Mouse (Mus musculus): ENCODE results near the gene Abr.
A peak's percentile ranks its signal among the peaks of the same experiment; 100 is the strongest.

Gene Abr

DNA sequence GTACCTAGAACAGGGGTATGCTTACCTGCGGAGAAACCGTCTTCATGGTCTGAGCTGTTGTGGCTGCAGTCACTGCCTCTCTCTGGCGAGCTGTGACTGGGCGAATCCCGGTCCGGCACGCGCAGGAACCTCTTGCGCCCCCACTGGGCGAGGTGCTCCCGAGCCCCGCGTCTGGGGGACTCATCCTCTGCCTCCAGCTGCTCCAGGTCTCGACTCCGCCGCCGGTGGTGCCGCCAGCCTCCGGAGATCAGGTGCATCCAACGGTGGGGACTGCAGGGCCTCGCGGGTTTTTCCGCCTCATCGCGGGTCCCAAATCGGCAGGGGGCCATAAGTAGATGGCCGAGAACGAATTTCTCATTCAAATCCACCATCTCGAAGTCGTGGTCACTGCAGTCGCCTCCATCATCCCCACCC is at the start of gene Abr:
Gene Abr (minus strand): TSS at position 163 of the 414 bp plus-strand sequence.
- DNase-seq (ENCODE audit: low read depth) = no peak

DNA sequence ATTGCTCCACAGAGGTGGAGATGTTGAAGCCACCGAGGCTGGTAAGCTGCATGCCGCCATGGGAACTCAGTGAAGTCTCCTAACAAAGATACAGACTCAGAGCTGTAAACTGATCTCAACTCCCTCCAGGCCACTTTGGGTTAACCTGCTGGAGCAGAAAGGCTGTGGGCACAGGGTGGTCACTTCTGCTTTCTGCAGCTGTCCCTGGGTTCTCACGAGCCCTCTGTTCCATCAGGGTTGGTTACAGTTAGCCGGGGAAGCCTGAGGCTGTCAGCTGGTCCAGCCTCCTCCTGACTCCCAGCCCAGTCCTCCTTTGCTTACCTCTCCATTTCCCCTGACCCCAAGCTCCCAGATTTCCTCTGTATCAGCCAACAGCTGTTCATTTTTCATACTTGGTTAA is 45.7 kb upstream of the Abr start:
- no peak for DNase-seq (ENCODE audit: low read depth)

DNA sequence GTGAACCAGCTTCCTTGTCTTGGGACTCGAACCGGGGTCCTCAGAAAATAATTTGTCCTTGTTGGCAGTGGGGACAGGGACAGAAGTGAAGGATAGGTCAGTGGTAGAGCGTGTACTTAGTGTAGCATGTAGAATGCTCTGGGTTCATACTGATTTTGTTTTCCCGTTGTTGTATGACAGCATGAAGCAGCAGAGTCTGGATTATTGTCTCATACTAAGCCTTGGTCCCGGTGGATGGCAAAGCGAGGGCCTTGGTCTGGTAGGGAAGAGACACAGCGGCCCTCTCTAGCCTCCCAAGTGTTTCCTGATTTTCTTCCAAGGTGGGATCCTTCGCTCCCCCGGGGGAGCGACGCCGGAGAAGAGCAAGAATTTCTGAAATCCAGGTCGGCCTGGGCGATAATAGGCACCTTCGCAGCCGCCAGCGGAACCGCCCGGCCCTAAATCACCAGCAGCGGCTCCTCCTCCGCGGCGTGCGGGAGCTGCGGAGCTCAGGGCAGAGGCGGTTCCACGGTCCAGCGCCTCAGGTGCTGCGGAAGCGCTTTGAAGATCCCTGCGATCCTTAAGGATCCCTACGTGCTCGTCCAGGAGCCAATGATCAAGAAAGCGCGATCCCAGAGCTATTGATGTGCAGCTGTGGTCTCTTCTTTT is 44.0 kb upstream of the Abr start:
- DNase-seq (ENCODE audit: low read depth) = no peak

DNA sequence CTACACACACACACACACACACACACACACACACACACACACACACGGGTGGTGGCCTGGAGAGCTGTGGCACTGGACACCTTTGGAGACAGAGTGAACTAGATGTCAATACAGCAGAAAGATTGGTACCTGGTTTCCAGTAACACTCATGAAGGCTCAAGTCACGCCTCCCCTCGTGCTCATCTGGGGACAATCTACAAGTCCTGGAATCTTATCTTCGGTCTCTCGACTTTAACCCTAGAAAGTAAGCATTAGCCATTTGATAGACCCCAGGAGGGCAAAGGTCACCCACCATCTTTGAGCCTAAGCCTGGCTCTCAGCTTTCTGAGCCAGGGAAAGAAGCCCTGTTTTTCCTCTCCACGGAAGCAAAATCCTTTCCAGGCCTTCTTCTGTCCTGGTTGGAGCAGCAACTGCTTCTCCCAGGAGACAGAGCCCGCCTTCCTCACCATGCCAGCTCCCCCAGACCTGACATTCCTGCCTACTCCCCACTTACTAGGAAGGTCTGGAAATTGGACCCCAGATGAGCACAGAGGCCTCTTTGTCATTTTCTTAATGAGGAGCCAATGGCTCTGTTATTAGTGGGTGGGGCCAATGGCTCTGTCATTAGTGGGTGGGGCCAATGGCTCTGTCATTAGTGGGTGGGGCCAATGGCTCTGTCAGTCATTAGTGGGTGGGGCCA is 39.8 kb upstream of the Abr start:
- no peak for DNase-seq (ENCODE audit: low read depth)

DNA sequence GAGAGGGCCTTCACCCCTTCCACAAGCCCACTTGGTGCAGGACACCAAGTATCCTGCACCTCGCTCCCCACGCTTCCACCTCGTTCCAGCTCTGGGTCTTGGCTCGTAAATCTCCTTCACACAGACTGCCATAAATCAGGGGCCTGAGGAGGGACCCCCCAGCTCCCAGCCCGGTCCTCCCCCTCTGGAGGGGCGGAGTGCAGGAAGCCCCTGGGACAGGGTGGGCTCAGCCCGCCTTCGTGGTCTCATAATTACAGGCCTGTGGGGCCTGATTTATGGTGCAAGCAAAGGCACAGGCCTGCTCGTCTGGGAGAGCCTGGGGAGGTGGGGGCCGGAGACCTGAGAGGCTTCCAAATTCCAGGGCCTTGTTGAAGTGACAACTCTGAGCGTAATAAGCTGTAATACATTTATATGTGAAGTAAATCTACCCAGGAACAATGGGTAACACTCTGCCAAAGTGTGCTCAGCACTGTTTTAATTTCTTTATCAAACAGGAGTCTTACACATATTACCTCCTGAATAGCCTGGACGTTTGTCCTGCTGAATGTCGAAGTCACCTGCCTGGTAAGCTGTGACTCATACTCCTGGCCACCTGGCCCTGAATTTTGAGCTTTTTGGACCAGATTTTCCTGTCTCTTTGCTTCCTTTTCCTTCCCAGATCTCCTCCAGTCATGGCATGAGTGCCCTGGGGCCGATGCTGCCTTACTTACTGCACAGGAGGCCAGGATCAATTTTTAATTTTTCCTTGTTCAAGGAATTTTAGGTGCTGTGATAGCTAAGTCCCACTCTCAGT is 37.2 kb upstream of the Abr start:
- DNase-seq (ENCODE audit: low read depth) = no peak

DNA sequence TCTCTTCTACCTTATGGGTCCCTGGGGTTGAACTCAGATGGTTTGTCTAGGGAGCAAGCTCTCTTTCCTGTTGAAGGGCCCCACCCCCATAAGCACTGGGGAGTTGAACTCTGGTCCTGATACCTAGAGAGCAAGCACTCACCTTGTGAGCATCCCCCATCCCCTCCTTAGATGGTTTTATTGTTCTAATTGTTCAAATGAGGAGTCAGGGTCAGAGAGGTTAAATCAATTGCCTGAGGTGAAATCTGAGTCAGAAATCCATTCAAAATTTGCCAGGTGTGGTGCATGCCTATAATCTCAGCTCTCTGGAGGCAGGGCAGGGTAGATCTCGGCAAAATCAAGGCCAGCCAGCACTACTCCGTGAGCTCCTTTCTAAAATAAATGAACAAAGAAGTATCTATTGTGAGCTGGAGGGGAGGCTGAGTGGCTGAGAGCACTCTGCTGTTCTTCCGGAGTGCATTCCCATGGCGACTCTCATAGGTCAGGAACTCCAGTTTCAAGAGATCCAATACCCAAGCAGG is 35.4 kb upstream of the Abr start:
- no peak for DNase-seq (ENCODE audit: low read depth)

DNA sequence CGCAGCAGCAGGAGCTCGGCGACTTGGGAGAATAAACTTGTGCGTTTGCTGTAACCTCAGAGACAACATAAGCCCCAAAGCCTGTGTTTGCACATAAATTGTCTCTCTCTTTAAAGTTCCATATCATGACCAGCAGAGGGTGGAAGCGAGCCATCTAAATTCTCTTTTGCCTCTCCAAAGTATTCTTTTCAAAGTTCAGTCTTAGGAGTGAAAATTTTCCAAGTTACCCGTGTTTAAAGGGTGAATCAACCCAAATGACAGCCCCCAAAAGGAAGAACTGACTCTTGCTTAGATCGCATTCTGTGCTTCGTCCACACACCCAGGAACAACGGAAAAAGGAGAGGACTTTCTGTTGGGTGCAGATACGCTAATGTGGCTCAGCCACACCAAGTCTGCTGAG is 33.0 kb upstream of the Abr start:
- peak; percentile 19 for DNase-seq (ENCODE audit: low read depth)

DNA sequence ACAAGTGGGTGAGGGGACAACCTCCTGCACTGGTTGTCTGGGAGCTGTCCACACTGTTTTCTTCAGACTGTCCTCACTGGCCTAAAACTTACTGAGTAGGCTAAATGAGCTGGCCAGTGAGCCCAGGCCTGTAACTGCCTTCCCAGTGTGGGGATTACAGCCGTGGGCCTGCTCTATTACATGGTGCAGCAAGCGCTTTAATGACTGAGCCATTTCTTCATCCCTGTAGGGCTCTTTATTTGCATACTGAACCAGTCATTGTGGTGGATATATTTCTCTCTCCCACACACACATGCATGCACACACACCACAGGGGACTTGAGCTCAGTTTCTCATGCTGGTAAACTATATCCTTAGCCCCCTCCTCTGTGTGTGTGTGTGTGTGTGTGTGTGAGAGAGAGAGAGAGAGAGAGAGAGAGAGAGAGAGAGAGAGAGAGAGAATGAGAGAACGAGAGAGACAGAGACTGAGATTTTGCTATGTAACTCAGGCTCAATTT is 30.8 kb upstream of the Abr start:
- no peak for DNase-seq (ENCODE audit: low read depth)

DNA sequence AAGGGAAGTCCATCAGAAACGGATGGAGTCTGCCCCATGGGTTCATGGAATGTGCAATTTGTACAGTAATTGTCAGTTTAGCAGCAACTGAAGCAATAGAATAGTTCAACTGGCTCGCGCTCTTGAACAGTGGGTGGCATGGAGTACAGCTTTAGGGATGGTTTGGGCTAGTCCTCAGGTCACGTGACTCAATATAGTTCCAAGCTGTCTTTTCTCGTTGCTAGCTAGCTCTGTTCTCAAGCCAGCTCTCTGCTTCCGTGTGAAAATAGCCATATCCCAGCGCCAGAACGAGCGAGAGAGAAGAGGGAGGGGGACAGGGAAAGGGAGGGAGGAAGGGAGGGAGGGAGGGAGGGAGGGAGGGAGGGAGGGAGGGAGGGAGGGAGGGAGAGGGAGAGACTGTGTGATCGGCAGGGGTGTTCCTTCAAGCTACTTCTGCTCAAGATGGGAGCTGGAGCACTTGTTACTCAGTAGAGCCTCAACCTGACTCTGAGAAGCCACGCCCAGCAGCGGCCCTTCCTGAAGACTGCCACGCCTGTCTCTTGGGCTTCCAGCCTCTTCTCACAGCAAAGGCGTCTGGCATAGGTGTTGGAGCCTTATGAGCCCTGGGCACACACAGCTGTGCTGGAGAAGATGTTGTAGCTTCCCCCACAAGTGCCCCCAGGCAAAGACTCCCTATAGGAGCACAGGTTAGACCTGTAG is 28.9 kb upstream of the Abr start:
- DNase-seq (ENCODE audit: low read depth) = no peak

DNA sequence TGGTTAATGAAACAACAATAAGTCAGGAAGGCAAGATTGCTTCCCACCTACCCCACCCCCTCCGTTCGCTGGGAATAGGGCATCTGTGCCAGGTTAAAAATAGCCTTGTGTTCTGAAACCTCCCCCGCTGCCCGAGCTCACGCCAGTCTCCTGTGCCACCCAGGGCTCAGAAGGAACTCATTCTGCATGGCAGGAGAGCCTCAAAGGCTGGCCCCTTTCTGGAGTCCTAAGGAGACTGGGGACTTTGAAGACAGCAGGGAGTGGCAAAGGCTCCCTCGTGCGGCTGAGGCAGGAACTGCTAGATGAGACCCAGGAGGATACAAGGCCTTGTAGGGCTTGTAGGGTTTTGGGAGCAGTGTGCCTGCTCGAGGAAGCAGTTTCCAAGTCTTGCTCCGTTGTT is 25.4 kb upstream of the Abr start:
- peak; percentile 39 for DNase-seq (ENCODE audit: low read depth)

DNA sequence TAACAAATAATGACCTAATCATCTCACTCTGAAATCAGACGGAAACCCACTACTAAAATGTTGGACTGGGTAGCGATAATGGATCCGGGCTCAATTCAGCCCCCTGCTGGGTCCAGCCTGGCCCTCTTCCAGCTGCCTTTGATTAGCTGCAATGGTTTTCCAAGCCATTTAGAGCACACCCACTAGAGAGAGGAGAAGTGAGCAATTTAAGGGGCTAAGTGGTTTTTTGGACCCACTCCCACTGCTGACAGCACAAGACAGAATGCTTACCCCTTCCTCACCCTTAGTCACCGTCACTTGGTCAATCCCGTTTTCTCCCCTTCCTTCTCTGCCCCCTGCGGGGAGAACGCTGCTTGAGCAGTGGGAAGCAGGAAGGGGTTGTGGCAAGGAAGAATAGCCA is 24.9 kb upstream of the Abr start:
- no peak for DNase-seq (ENCODE audit: low read depth)

DNA sequence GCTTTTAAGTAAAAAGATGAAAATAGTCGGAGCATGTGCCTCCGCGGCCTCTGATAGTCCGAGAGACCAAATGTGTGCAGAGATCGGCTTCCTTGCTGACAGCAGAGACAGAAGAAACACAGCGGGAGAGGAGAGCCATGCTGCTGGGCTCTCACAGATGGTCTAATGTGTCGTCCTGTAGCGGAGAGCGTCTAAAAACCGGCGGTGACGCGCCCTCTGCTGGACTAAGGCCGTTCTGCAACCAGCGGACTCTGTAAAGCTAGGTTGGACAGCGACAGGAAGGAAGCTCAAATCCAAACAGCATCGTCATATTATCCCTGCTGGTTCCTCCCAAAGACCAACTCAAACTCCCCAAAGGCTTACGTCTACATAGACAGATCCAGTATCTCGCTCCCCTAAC is 23.8 kb upstream of the Abr start:
- DNase-seq (ENCODE audit: low read depth) = peak; percentile 60

DNA sequence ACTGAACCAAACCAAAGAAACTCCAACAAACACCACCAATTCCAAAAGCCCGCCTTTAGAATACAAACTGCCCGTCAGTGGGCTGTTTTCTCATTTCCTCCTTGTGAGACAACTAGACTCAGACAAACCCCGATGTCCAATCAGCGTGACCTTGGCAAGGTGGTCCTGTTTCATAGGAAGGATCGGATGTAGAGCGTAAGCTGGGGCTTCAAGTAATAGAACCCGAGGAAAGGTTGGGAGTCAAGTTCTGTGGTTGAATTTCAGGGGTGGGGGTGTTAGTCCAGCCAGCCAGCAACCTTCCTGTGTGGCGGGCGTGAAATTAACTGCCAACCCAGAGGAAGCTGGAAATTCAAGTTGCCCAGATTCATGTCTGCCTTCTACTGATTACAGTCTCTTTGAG is 22.9 kb upstream of the Abr start:
- DNase-seq (ENCODE audit: low read depth) = no peak

DNA sequence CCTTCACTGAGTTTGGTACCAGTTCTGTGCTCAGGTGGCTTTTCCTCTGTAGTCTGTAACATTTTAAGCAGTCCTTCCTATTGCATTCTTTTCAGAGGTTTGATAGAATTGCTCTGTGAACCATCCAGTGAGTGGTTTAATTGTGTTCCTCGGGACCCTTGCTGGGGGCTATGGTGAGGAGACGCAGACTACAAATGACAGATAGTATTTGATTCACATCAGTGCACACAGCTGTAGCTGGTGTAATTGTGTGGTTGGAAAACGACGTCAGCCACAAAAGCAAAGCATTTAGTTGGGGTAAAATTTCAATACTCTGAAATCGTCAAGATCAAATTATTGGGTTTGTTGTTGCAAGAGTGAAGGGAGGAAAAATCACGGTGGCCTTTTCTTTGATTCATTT is 22.1 kb upstream of the Abr start:
- no peak for DNase-seq (ENCODE audit: low read depth)

DNA sequence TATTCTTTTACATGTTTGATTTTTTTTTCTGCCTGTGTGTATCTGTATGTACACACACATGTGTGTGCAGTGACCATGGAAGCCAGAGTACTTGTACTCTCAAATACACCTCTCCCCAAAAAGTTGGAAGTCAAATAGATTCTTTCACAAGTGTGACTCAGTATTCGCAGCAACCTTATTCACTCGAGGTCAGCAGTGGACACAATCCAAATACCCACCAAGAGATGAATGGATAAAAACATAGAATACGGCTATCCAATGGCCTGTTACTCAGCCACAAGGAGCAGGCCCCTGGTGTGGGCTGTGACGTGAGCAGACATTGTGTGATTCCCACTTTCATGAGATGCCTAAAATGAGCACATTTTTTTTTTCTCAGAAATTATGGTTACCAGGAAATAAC is 18.1 kb upstream of the Abr start:
- DNase-seq (ENCODE audit: low read depth) = no peak

DNA sequence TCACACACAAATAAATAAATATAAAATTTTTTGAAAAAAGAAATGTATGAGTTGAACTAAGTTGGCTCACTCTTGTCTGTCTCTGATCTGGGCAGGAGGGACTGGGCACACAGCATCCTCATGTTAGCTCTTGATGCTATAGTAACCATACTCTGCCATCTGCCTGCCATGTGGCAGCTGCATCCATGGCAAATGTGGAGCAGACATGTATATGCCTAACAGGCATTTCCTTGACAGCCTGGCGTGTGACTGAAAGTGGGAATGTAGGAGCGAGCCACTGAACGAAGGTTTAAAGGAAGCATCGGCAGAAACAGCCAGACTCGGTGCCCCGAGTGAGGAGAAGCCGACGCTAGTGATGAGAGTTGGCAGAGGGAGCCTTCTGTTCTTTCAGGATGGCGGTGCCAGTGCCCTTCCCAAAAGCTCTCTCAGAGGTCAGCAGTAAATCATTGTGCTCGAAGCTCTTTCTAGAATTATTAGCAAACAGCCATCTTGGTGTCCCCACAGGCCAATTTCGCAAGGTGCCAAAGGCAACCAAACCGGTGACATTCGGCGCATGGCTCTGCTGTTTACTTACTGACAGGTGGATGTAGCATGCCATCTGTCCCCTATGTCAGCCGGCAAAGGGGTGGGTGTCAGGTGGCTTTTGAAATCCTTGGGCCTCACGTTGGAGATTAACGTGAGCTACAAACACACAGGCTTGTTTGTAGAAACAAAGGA is 17.3 kb upstream of the Abr start:
- DNase-seq (ENCODE audit: low read depth) = no peak

DNA sequence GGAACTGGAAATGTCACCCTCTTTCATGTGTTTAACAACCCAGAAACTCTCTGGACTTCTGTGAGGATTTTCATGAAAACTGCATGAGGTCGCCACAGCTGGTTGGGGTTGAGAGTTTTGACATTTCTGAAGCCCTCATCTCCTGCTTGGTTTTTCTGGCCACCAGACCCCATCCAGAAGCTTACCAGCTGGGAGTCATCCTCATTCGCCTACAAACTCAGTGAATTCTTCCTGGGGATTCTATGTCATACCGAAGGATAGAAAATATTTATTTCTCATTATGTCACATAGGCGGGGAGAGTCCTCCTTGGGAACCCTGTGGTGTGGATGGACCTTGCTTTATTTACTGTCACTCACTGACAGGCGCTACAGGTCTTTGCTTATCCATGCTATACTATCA is 8.4 kb upstream of the Abr start:
- no peak for DNase-seq (ENCODE audit: low read depth)

DNA sequence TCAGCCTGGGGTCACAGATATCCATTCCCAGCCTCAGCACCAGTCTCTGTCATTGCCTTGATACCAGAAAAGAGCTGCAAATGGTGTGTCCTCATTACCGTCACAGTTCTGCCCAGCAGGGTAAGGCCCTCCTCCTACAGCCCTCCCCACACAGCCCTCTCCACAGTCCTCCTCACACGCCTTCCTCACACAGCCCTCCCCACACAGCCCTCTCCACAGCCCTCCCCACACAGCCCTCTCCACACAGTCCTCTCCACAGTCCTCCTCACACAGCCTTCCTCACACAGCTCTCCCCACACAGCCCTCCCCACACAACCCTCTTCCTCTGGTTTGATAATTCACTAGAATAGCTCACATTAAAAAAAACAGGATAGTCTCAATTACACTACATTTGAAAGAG is 7.9 kb upstream of the Abr start:
- DNase-seq (ENCODE audit: low read depth) = no peak

DNA sequence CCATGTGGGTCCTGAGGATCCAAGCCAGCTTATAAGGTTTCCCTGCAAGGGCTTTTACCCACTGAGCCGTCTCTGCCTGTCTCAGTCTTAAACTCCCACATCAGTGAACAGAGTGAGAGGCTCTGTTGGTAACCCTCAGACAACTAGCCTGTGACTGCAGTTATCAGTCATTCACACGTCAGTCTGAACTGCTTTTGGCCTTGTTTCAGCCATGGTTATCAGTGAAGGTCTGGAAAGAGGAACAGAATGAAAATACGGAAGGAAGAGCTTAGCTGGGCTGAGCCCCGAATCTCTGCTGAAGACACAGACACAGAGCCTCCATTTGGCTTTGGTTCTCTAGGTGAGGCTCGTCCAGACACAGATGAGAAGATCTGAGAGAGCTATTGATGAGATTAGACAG is 6.5 kb upstream of the Abr start:
- DNase-seq (ENCODE audit: low read depth) = no peak

DNA sequence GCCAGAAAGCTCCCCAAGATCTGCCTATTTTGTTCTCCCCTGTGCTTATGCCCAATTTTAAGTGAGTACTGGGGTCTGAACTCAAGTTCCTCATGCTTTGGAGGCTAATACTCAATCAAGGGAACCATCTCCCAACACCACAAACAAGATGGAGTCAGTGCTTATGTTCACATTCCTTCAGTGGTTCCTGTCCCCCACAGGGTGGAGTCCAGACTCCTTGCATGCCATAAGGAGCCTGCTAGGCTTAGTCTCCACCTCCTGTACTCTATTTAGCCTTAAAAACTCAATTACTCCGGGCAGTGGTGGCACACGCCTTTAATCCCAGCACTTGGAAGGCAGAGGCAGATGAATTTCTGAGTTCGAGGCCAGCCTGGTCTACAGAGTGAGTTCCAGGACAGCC is 2.8 kb upstream of the Abr start:
- DNase-seq (ENCODE audit: low read depth) = no peak

DNA sequence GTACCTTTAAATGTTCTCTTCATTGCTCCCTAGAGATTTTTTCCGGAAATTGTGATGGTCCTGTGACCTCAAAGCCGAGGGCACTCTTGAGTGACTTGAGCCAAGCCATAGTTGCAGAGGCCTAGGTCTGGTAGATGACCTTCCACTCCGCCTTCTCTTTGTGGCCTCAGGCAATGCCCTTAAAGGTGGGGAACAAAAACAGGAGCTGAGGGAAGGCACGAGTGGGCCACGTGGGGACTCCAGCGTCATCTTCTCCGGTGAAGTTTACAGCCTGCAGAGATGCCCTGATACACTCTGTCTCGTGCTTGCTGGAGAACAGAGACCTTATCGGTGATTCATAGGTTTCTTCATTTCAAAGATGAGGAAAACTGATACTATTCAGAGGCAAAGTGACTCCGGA is 2.0 kb upstream of the Abr start:
- DNase-seq (ENCODE audit: low read depth) = no peak

All from c-Kit-positive CD71-positive TER-119-negative erythroid progenitor cells, embryonic 14.5 days (primary cell).